Mouse (Mus musculus) liver, embryonic 14.5 days (tissue): ENCODE measurements around the gene Arf5.

Experiments
- CTCF ChIP-seq: IDR thresholded peaks from 2 replicates; pipeline ENCODE4 v1.5.1; 2016; ENCODE audit warnings: antibody characterized with exemption, low read depth, control low read depth
- EP300 ChIP-seq: IDR thresholded peaks from 2 replicates; pipeline ENCODE4 v1.6.1; 2016; ENCODE audit warnings: antibody characterized with exemption, low read depth

DNA sequence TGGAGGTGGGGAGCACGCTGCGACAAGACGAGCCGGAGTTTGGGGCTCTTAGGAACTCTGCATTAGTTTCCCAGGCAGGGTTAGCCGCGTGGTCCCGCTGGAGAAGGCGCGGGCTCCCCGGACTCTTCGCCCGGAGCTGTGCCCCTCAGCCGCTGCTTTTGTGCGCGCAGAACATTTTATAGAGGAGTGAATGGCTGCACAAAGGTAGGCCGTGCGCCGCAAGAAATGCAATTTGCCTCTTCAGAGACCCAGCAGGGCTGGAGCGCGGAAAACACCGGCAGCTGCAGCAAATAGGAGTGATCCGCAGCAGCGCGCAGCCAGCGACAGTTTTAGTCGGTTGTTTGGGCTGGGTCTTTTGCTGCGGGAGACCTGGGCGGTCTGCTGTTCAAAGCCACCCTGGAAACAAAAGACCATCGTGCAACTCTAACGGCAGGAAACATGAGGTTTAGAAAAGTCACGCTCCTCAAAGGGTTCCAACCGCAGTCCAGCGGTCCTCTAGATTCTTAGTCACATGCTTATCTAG, 25.6 kb upstream of the Arf5 start, which contains the start of gene Zfp800:
- TF ChIP-seq CTCF (no peak), EP300 (no peak)
